Mouse (Mus musculus) MEL (cell line): ENCODE data around the gene Rufy3. TPM values are rescaled to one million over a fixed set of nuclear protein-coding genes. Genes with fewer than 3 reads are reported as not detected.

Source experiments
- DNase-seq: peaks from one replicate; pipeline ENCODE4 v3.0.0; 2011; ENCODE audit warnings: low read depth, low spot score
- H3K27ac ChIP-seq: 2 replicates; pipeline ENCODE4 v1.5.1; 2012; ENCODE audit warnings: low read depth, mild to moderate bottlenecking, control low read depth, low read length, moderate library complexity; ENCODE audit not compliant: control insufficient read depth
- H3K27me3 ChIP-seq, 2 experiments: fragments of 150-350 bp in 1 of 2; sonication (generic) in 1 of 2; 2 replicates each; pipeline ENCODE4 v1.6.1; 2012; ENCODE audit warnings: low read length in 2 of 2, mild to moderate bottlenecking in 2 of 2, improper control_type of control experiment in 1 of 2, moderate library complexity in 1 of 2; ENCODE audit not compliant: insufficient read depth in 2 of 2, control insufficient read depth in 1 of 2
- H3K36me3 ChIP-seq, 2 experiments: 2 replicates each; pipeline ENCODE4 v1.6.1; 2012 to 2014; ENCODE audit warnings: low read length in 2 of 2, improper control_type of control experiment in 1 of 2, inconsistent platforms in 1 of 2, mild to moderate bottlenecking in 1 of 2; ENCODE audit not compliant: insufficient read depth in 2 of 2, control insufficient read depth in 1 of 2
- H3K4me1 ChIP-seq, 2 experiments: fragments of 150-350 bp in 1 of 2; sonication (generic) in 1 of 2; 2 replicates each; pipeline ENCODE4 v1.6.1; 2012; ENCODE audit warnings: low read length in 2 of 2, improper control_type of control experiment in 1 of 2, mild to moderate bottlenecking in 1 of 2; ENCODE audit not compliant: insufficient read depth in 2 of 2, control insufficient read depth in 1 of 2
- H3K4me3 ChIP-seq, 2 experiments: fragments of 150-350 bp in 1 of 2; sonication (generic) in 1 of 2; 2 replicates each; pipeline ENCODE4 v1.5.1; 2012; ENCODE audit warnings: low read depth in 2 of 2, low read length in 2 of 2, mild to moderate bottlenecking in 2 of 2, moderate library complexity in 2 of 2, control low read depth in 1 of 2, improper control_type of control experiment in 1 of 2; ENCODE audit not compliant: control insufficient read depth in 1 of 2, insufficient read depth in 1 of 2
- H3K79me2 ChIP-seq: 2 replicates; pipeline ENCODE4 v1.6.1; 2012; ENCODE audit warnings: mild to moderate bottlenecking, low read length, moderate library complexity; ENCODE audit not compliant: control insufficient read depth, poor library complexity, insufficient read depth
- H3K9ac ChIP-seq: 2 replicates; pipeline ENCODE4 v1.6.1; 2012; ENCODE audit warnings: low read depth, mild to moderate bottlenecking, control low read depth, low read length, moderate library complexity; ENCODE audit not compliant: control insufficient read depth, poor library complexity, severe bottlenecking
- H3K9me3 ChIP-seq: fragments of 150-350 bp; sonication (generic); replicated peaks from 2 replicates; pipeline ENCODE4 v1.6.1; 2012; ENCODE audit warnings: mild to moderate bottlenecking, low read length, improper control_type of control experiment, moderate library complexity; ENCODE audit not compliant: insufficient read depth
- CHD1 ChIP-seq: IDR thresholded peaks from 2 replicates; pipeline ENCODE4 v1.6.1; 2012; ENCODE audit warnings: low read depth, mild to moderate bottlenecking, inconsistent platforms, low read length, improper control_type of control experiment
- CHD2 ChIP-seq: IDR thresholded peaks from 2 replicates; pipeline ENCODE4 v1.6.1; 2011; ENCODE audit warnings: low read length, improper control_type of control experiment
- ELF1 ChIP-seq: IDR thresholded peaks from 2 replicates; pipeline ENCODE4 v1.6.1; 2014; ENCODE audit warnings: low read depth, mild to moderate bottlenecking, inconsistent platforms, low read length, improper control_type of control experiment, moderate library complexity
- EP300 ChIP-seq, 2 experiments: IDR thresholded peaks; 2 replicates each; pipeline ENCODE4 v1.6.1; 2011; ENCODE audit warnings: improper control_type of control experiment in 2 of 2, low read length in 2 of 2, low read depth in 1 of 2, mild to moderate bottlenecking in 1 of 2
- ETS1 ChIP-seq: IDR thresholded peaks from 2 replicates; pipeline ENCODE4 v1.6.1; 2012; ENCODE audit warnings: low read depth, mild to moderate bottlenecking, inconsistent platforms, low read length, improper control_type of control experiment, moderate library complexity
- GABPA ChIP-seq: IDR thresholded peaks from 2 replicates; pipeline ENCODE4 v1.6.1; 2012; ENCODE audit warnings: low read depth, mild to moderate bottlenecking, inconsistent platforms, low read length, improper control_type of control experiment, moderate library complexity
- GATA1 ChIP-seq: IDR thresholded peaks from 2 replicates; pipeline ENCODE4 v1.6.1; 2011; ENCODE audit warnings: low read depth, low read length, improper control_type of control experiment
- HCFC1 ChIP-seq: IDR thresholded peaks from 2 replicates; pipeline ENCODE4 v1.6.1; 2012; ENCODE audit warnings: low read depth, mild to moderate bottlenecking, inconsistent platforms, low read length, improper control_type of control experiment, moderate library complexity
- JUND ChIP-seq: IDR thresholded peaks from 2 replicates; pipeline ENCODE4 v1.6.1; 2011; ENCODE audit warnings: low read depth, mild to moderate bottlenecking, improper control_type of control experiment, low read length
- KAT2A ChIP-seq: conservative IDR thresholded peaks from 2 replicates; pipeline ENCODE4 v1.6.1; 2012; ENCODE audit warnings: low read depth, low read length, improper control_type of control experiment, inconsistent platforms
- MAX ChIP-seq: IDR thresholded peaks from 2 replicates; pipeline ENCODE4 v1.6.1; 2011; ENCODE audit warnings: low read length, improper control_type of control experiment
- MXI1 ChIP-seq: IDR thresholded peaks from 2 replicates; pipeline ENCODE4 v1.6.1; 2011; ENCODE audit warnings: mild to moderate bottlenecking, low read depth, low read length, improper control_type of control experiment
- MYB ChIP-seq: IDR thresholded peaks from 2 replicates; pipeline ENCODE4 v1.6.1; 2011; ENCODE audit warnings: mild to moderate bottlenecking, low read depth, low read length, improper control_type of control experiment
- MYC ChIP-seq: IDR thresholded peaks from 2 replicates; pipeline ENCODE4 v1.6.1; 2011; ENCODE audit warnings: low read depth, mild to moderate bottlenecking, low read length, improper control_type of control experiment, moderate library complexity
- NELFE ChIP-seq: IDR thresholded peaks from 2 replicates; pipeline ENCODE4 v1.6.1; 2011; ENCODE audit warnings: low read depth, low read length, improper control_type of control experiment
- POLR2AphosphoS5 ChIP-seq: IDR thresholded peaks from 2 replicates; pipeline ENCODE4 v1.6.1; 2012; ENCODE audit warnings: low read depth, borderline replicate concordance, mild to moderate bottlenecking, inconsistent platforms, low read length, moderate library complexity, mixed read lengths
- RAD21 ChIP-seq: IDR thresholded peaks from 2 replicates; pipeline ENCODE4 v1.6.1; 2011; ENCODE audit warnings: mild to moderate bottlenecking, low read depth, low read length, improper control_type of control experiment
- RCOR1 ChIP-seq: IDR thresholded peaks from 2 replicates; pipeline ENCODE4 v1.6.1; 2012; ENCODE audit warnings: low read depth, mild to moderate bottlenecking, inconsistent platforms, low read length, improper control_type of control experiment
- SIN3A ChIP-seq: IDR thresholded peaks from 2 replicates; pipeline ENCODE4 v1.6.1; 2012; ENCODE audit warnings: low read length, improper control_type of control experiment, inconsistent platforms
- SMC3 ChIP-seq: IDR thresholded peaks from 2 replicates; pipeline ENCODE4 v1.6.1; 2011; ENCODE audit warnings: low read depth, low read length, improper control_type of control experiment
- TAL1 ChIP-seq: IDR thresholded peaks from 2 replicates; pipeline ENCODE4 v1.6.1; 2012; ENCODE audit warnings: mild to moderate bottlenecking, inconsistent platforms, low read length, moderate library complexity, mixed read lengths
- TBP ChIP-seq: IDR thresholded peaks from 2 replicates; pipeline ENCODE4 v1.8.0; 2011; ENCODE audit warnings: low read depth, low read length, improper control_type of control experiment
- UBTF ChIP-seq: IDR thresholded peaks from 2 replicates; pipeline ENCODE4 v1.6.1; 2012; ENCODE audit warnings: low read depth, mild to moderate bottlenecking, inconsistent platforms, low read length, improper control_type of control experiment, moderate library complexity, borderline replicate concordance; ENCODE audit not compliant: insufficient read depth
- USF2 ChIP-seq, 2 experiments: IDR thresholded peaks; 2 replicates each; pipeline ENCODE4 v1.6.1; 2011 to 2012; ENCODE audit warnings: improper control_type of control experiment in 2 of 2, low read length in 2 of 2, borderline replicate concordance in 1 of 2, inconsistent platforms in 1 of 2, low read depth in 1 of 2, mild to moderate bottlenecking in 1 of 2; ENCODE audit not compliant: insufficient read depth in 1 of 2
- ZC3H11A ChIP-seq: IDR thresholded peaks from 2 replicates; pipeline ENCODE4 v1.6.1; 2012; ENCODE audit warnings: low read depth, mild to moderate bottlenecking, inconsistent platforms, low read length, improper control_type of control experiment
- ZKSCAN1 ChIP-seq: IDR thresholded peaks from 2 replicates; pipeline ENCODE4 v1.6.1; 2012; ENCODE audit warnings: low read depth, mild to moderate bottlenecking, inconsistent platforms, low read length, improper control_type of control experiment, moderate library complexity
- ZMIZ1 ChIP-seq: IDR thresholded peaks from 2 replicates; pipeline ENCODE4 v1.6.1; 2012; ENCODE audit warnings: low read depth, mild to moderate bottlenecking, inconsistent platforms, low read length, improper control_type of control experiment, moderate library complexity
- polyA plus RNA-seq, 2 experiments: library from polyadenylated mRNA; stranded (reverse) in 1 of 2; unstranded in 1 of 2; fragments of >175 nt in 1 of 2; fragments of >200 nt in 1 of 2; gene quantifications; 2 replicates each; pipeline versions ENCODE4 v1.2.1 to v1.2.4; 2012; ENCODE audit warnings: low replicate concordance in 2 of 2, low read depth in 1 of 2; ENCODE audit not compliant: insufficient read length in 2 of 2, insufficient read depth in 1 of 2, missing spikeins in 1 of 2
- total RNA-seq: library from RNA; depleted of rRNA; stranded (reverse); fragments of 300-350 nt; gene quantifications from 2 replicates; pipeline ENCODE4 v1.2.3, GENCODE M21; 2012

Gene Rufy3
- total and polyA plus RNA-seq, 3 experiments, result 3.2 to 5.7 TPM; not detected in 1

DNA sequence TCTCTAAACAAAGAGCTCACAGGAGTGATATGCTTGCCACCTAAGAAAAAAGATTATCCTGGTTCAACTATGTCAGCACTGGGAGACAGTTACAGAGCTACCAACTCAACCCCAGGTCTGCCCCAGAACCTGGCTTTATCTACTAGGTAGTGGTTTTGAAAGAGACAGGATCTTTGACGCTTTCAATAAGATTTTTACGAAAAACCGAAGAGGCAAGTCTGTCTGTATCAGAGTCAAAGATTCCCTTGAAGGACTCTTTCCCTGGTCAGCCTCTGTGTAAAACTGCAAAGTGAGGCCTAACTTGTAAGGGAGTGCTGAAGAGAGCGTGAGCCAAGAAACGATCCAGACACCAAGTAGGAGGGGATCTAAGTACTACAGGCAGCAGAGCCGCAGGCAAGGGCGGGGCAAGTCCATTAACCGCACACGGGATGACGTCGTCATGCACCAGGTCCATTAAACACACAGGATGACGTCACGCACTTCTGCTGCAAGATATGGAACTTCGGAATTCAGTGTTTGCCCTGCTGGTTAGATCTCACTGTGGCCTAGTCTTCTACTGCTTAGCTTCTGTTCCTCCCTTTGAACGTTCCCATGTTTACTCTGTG, 123.8 kb downstream of the Rufy3 start:
- no peaks in the 10 kb centered on the region for H3K79me2 ChIP-seq
- H3K27ac ChIP-seq, result peak overlapping the region; percentile 63
- peak; percentile 96 for DNase-seq
- no peaks in the 10 kb centered on the region for H3K9me3 ChIP-seq
- peak overlapping the region; percentile 48 to 62 for H3K4me3 ChIP-seq
- H3K4me1 ChIP-seq, result peaks cover 0 to 16% of the 10 kb centered on the region in 2 experiments; a peak in 2 of 4 replicates
- H3K27me3 ChIP-seq, result no peaks in the 10 kb centered on the region
- peak overlapping the region; percentile 52 for H3K9ac ChIP-seq
- TF ChIP-seq HCFC1 (no peak), ELF1 (no peak), GABPA (peak; percentile 62; the same call in 1 of the 2 replicates), GATA1 (peak; percentile 17; the same call in 1 of the 2 replicates), CHD2 (no peak), MAX (0 out of 2 replicates have a peak, but pooled peaks have one; percentile 61), SMC3 (no peak), ETS1 (peak; percentile 94), RAD21 (no peak), NELFE (peak; percentile 34; the same call in 1 of the 2 replicates), MYC (0 out of 2 replicates have a peak, but pooled peaks have one; percentile 13), JUND (peak; percentile 16; the same call in 1 of the 2 replicates), POLR2AphosphoS5 (no peak), CHD1 (no peak), KAT2A (no peak), TBP (0 out of 2 replicates have a peak, but pooled peaks have one; percentile 12), TAL1 (0 out of 2 replicates have a peak, but pooled peaks have one; percentile 9), EP300 (IDR thresholded peaks at IDR 0.05; ENCODE audit: low read depth in 1 of 2, low read length in 2 of 2) (0 out of 4 replicates have a peak, but pooled peaks of 1 of the 2 experiments have one; percentile 15), USF2 (IDR thresholded peaks at IDR 0.05; ENCODE audit: borderline replicate concordance in 1 of 2, insufficient read depth in 1 of 2, low read depth in 1 of 2, low read length in 2 of 2) (no peak), ZC3H11A (no peak), ZKSCAN1 (no peak), MXI1 (peak; percentile 64), SIN3A (peak; percentile 62), ZMIZ1 (no peak), UBTF (no peak), MYB (no peak), RCOR1 (no peak)
- peaks cover 0 to 11% of the 10 kb centered on the region in 2 experiments; a peak in 2 of 4 replicates for H3K36me3 ChIP-seq
